Mouse (Mus musculus) macrophage (primary cell): Measurements from ENCODE around the gene Fam155a. TPM values are rescaled to one million over a fixed set of nuclear protein-coding genes. Genes with fewer than 3 reads are reported as not detected.
"Not testable (repeated sequence)": the region's sequence is repeated elsewhere in the genome, so short reads cannot be mapped to it uniquely, and the experiment has no call there.

Source experiments
- H3K27ac ChIP-seq: fragments of 350-480 bp; formaldehyde crosslinking; 2 replicates; pipeline ENCODE4 v1.9.0; 2021
- H3K36me3 ChIP-seq: fragments of 350-480 bp; formaldehyde crosslinking; 2 replicates; pipeline ENCODE4 v1.9.0; 2021; ENCODE audit errors: inconsistent target
- H3K4me3 ChIP-seq: fragments of 350-480 bp; formaldehyde crosslinking; 2 replicates; pipeline ENCODE4 v1.9.0; 2021; ENCODE audit errors: inconsistent target
- H3K79me2 ChIP-seq: fragments of 350-480 bp; formaldehyde crosslinking; 2 replicates; pipeline ENCODE4 v1.9.0; 2021; ENCODE audit errors: inconsistent target
- WGBS: methylation state at CpG from one replicate; pipeline ENCODE4 v1.1.7; 2026; ENCODE audit warnings: inconsistent platforms; ENCODE audit not compliant: missing documents; 5-methylcytosine and 5-hydroxymethylcytosine counted together
- polyA plus RNA-seq: library from polyadenylated mRNA; stranded (reverse); fragments of 250-400 nt; gene quantifications from 3 replicates; pipeline ENCODE4 v1.2.4, GENCODE M21; 2018; ENCODE audit warnings: inconsistent platforms

Fam155a gene
- polyA plus RNA-seq, 1 experiment from 2014 or later, result not detected

GRCm38 (mm10) chr8:9771606-9772518 is 901 bp upstream of the Fam155a start:
- Histone ChIP-seq H3K4me3 (no peak overlapping the region), H3K79me2 (no peaks in the 10 kb centered on the region), H3K27ac (no peak overlapping the region), H3K36me3 (no peaks in the 10 kb centered on the region)
- 4% methylated on average over 32 of the region's 55 CpGs for WGBS

- Histone ChIP-seq H3K4me3 (no peak overlapping the region), H3K79me2 (no peaks in the 10 kb centered on the region), H3K36me3 (no peaks in the 10 kb centered on the region), H3K27ac (no peak overlapping the region)
- WGBS, result 6% methylated on average over 43 of the region's 48 CpGs
Observed at GRCm38 (mm10) chr8:9770261-9770998, 531 bp downstream of the Fam155a start.

GRCm38 (mm10) chr8:9769061-9769460 is 1.9 kb downstream of the Fam155a start:
- no peaks in the 10 kb centered on the region for H3K36me3 ChIP-seq
- whole genome bisulfite sequencing, result 39% methylated on average over 6 of the region's 6 CpGs
- no peak overlapping the region for H3K4me3 ChIP-seq
- H3K27ac ChIP-seq, result no peak overlapping the region
- H3K79me2 ChIP-seq, result no peaks in the 10 kb centered on the region

- H3K27ac ChIP-seq, result no peak overlapping the region
- no peaks in the 10 kb centered on the region for H3K79me2 ChIP-seq
- H3K36me3 ChIP-seq, result no peaks in the 10 kb centered on the region
- 88% methylated on average over 5 of the region's 5 CpGs for WGBS
- no peak overlapping the region for H3K4me3 ChIP-seq
Observed at GRCm38 (mm10) chr8:9735169-9735568, 35.8 kb downstream of the Fam155a start.

GRCm38 (mm10) chr8:9709791-9710190 is 61.2 kb downstream of the Fam155a start:
- 92% methylated on average over 4 of the region's 4 CpGs for WGBS
- no peak overlapping the region for H3K27ac ChIP-seq
- no peaks in the 10 kb centered on the region for H3K79me2 ChIP-seq
- no peaks in the 10 kb centered on the region for H3K36me3 ChIP-seq
- no peak overlapping the region for H3K4me3 ChIP-seq

GRCm38 (mm10) chr8:9707433-9707832 is 63.5 kb downstream of the Fam155a start:
- Histone ChIP-seq H3K27ac (no peak overlapping the region), H3K4me3 (no peak overlapping the region), H3K79me2 (no peaks in the 10 kb centered on the region), H3K36me3 (no peaks in the 10 kb centered on the region)
- 68% methylated on average over 8 of the region's 8 CpGs for WGBS

- 95% methylated on average over 2 of the region's 2 CpGs for WGBS
- H3K4me3 ChIP-seq, result no peak overlapping the region
- no peak overlapping the region for H3K27ac ChIP-seq
- no peaks in the 10 kb centered on the region for H3K36me3 ChIP-seq
- H3K79me2 ChIP-seq, result no peaks in the 10 kb centered on the region
Observed at GRCm38 (mm10) chr8:9694794-9695193, 76.2 kb downstream of the Fam155a start.

- no peaks in the 10 kb centered on the region for H3K79me2 ChIP-seq
- no peaks in the 10 kb centered on the region for H3K36me3 ChIP-seq
- 83% methylated on average over 5 of the region's 5 CpGs for WGBS
- H3K27ac ChIP-seq, result no peak overlapping the region
- no peak overlapping the region for H3K4me3 ChIP-seq
Observed at GRCm38 (mm10) chr8:9692370-9692769, 78.6 kb downstream of the Fam155a start.

- 82% methylated on average over 3 of the region's 3 CpGs for WGBS
- not testable (repeated sequence) for H3K27ac ChIP-seq, H3K36me3 ChIP-seq, H3K79me2 ChIP-seq, H3K4me3 ChIP-seq
Observed at GRCm38 (mm10) chr8:9660014-9660413, 110.9 kb downstream of the Fam155a start.

GRCm38 (mm10) chr8:9656901-9657300 is 114.1 kb downstream of the Fam155a start:
- H3K4me3 ChIP-seq, result no peak overlapping the region
- 92% methylated on average over 2 of the region's 2 CpGs for WGBS
- no peak overlapping the region for H3K27ac ChIP-seq
- H3K79me2 ChIP-seq, result no peaks in the 10 kb centered on the region
- no peaks in the 10 kb centered on the region for H3K36me3 ChIP-seq

GRCm38 (mm10) chr8:9654826-9655225 is 116.1 kb downstream of the Fam155a start:
- WGBS, result 87% methylated on average over 6 of the region's 6 CpGs
- H3K27ac ChIP-seq, result no peak overlapping the region
- H3K4me3 ChIP-seq, result no peak overlapping the region
- no peaks in the 10 kb centered on the region for H3K79me2 ChIP-seq
- no peaks in the 10 kb centered on the region for H3K36me3 ChIP-seq

GRCm38 (mm10) chr8:9653643-9654042 is 117.3 kb downstream of the Fam155a start:
- H3K36me3 ChIP-seq, result no peaks in the 10 kb centered on the region
- no peak overlapping the region for H3K27ac ChIP-seq
- H3K79me2 ChIP-seq, result no peaks in the 10 kb centered on the region
- WGBS, result 60% methylated on average over 1 of the region's 1 CpGs
- H3K4me3 ChIP-seq, result no peak overlapping the region

GRCm38 (mm10) chr8:9638162-9638561 is 132.8 kb downstream of the Fam155a start:
- 81% methylated on average over 2 of the region's 2 CpGs for WGBS
- Histone ChIP-seq H3K36me3 (no peaks in the 10 kb centered on the region), H3K27ac (no peak overlapping the region), H3K79me2 (no peaks in the 10 kb centered on the region), H3K4me3 (no peak overlapping the region)

- Histone ChIP-seq H3K4me3 (no peak overlapping the region), H3K79me2 (no peaks in the 10 kb centered on the region), H3K27ac (no peak overlapping the region), H3K36me3 (no peaks in the 10 kb centered on the region)
- 81% methylated on average over 5 of the region's 5 CpGs for WGBS
Observed at GRCm38 (mm10) chr8:9635240-9635639, 135.7 kb downstream of the Fam155a start.

- H3K27ac ChIP-seq, result no peak overlapping the region
- H3K36me3 ChIP-seq, result no peaks in the 10 kb centered on the region
- no peak overlapping the region for H3K4me3 ChIP-seq
- H3K79me2 ChIP-seq, result no peaks in the 10 kb centered on the region
- WGBS, result 85% methylated on average over 6 of the region's 6 CpGs
Observed at GRCm38 (mm10) chr8:9607086-9607701, 163.8 kb downstream of the Fam155a start.
